Mouse (Mus musculus) limb, embryonic 11.5 days (tissue): ENCODE results near the gene Parp12. TPM values are rescaled to one million over a fixed set of nuclear protein-coding genes. Genes with fewer than 3 reads are reported as not detected.

ENCODE experiments used
- ATAC-seq: fragments of 200-750 bp; cut with Nextera tagmentation; 2 replicates; pipeline ENCODE4 v1.8.0; 2017; ENCODE audit warnings: low read depth; ENCODE audit not compliant: insufficient number of reproducible peaks, low FRiP score, low TSS enrichment
- DNase-seq: peaks from one replicate; pipeline ENCODE4 v3.0.0-alpha.2; 2015; ENCODE audit warnings: low spot score
- H3K27ac ChIP-seq: fragments of 300-500 bp; sonication (generic); replicated peaks from 2 replicates; pipeline ENCODE4 v1.5.1; 2014; ENCODE audit warnings: low read depth, mild to moderate bottlenecking, low read length
- H3K27me3 ChIP-seq: fragments of 300-500 bp; sonication (generic); 2 replicates; pipeline ENCODE4 v1.6.1; 2014; ENCODE audit warnings: mild to moderate bottlenecking, low read length, mixed read lengths; ENCODE audit not compliant: control insufficient read depth, insufficient read depth
- H3K36me3 ChIP-seq: fragments of 300-500 bp; sonication (generic); 2 replicates; pipeline ENCODE4 v1.6.1; 2014; ENCODE audit warnings: mild to moderate bottlenecking, low read length, moderate library complexity, mixed read lengths; ENCODE audit not compliant: control insufficient read depth, insufficient read depth
- H3K4me1 ChIP-seq: fragments of 300-500 bp; sonication (generic); 2 replicates; pipeline ENCODE4 v1.6.1; 2014; ENCODE audit warnings: low read length, mixed read lengths; ENCODE audit not compliant: control insufficient read depth, insufficient read depth
- H3K4me2 ChIP-seq: fragments of 300-500 bp; sonication (generic); 2 replicates; pipeline ENCODE4 v1.6.1; 2014; ENCODE audit warnings: low read depth, mild to moderate bottlenecking, moderate library complexity; ENCODE audit not compliant: severe bottlenecking
- H3K4me3 ChIP-seq: fragments of 300-500 bp; sonication (generic); 2 replicates; pipeline ENCODE4 v1.5.1; 2014; ENCODE audit warnings: low read depth, low read length
- H3K9ac ChIP-seq: fragments of 300-500 bp; sonication (generic); 2 replicates; pipeline ENCODE4 v1.6.1; 2014; ENCODE audit warnings: mild to moderate bottlenecking, low read length
- H3K9me3 ChIP-seq: fragments of 300-500 bp; sonication (generic); 2 replicates; pipeline ENCODE4 v1.6.1; 2016; ENCODE audit warnings: low read length; ENCODE audit not compliant: control insufficient read depth
- WGBS: fragments of 180-500 bp; shearing (Covaris S2); extraction: QIAGEN DNeasy Blood & Tissue Kit; methylation state at CpG from one replicate; pipeline ENCODE4 v1.1.7; 2014; 5-methylcytosine and 5-hydroxymethylcytosine counted together
- polyA plus RNA-seq: library from polyadenylated mRNA; unstranded; fragments of >200 nt; fragmentation: Nextera tagmentation; extraction: Ambion mirVana; gene quantifications from 2 replicates; pipeline ENCODE4 v1.2.1, GENCODE M21; 2014

The Parp12 gene
- polyA plus RNA-seq, 1 experiment from 2014 or later = 2.1 TPM

DNA sequence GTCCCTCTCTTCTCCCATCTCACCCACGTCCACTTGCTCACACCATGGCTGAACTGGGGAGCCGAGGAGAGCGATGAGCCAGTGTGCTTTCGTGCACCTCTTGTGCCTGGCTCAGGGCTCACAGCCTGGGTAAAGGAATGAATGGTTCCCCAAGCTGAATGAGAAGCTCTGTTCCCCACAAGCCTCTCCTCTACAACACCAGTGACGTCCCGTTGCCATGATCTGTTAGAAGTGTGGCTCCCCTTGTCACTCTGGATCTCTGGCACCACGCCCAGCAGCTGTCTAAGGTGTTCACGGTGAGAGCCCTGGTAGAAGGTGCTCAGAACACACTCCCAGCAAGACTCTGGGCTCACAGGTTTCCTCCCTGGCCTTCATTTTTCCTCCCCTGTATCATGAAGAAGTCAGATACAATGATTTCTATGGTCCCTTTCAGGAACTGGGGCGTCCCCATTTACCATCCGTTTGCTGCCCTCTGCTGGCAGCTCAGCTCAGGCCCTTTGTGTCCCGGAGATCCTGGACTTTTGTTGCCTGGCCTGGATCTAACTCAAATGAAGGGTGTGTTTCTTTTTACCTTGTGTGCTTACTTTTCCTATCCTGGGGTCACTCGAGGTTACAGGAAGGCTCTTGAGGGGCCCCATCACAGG is 51.1 kb downstream of the Parp12 start:
- no peak overlapping the region for H3K27ac ChIP-seq
- ATAC-seq = peak; percentile 62; the same call in 1 of the 2 replicates
- 53% methylated on average over 12 of the region's 12 CpGs for WGBS

DNA sequence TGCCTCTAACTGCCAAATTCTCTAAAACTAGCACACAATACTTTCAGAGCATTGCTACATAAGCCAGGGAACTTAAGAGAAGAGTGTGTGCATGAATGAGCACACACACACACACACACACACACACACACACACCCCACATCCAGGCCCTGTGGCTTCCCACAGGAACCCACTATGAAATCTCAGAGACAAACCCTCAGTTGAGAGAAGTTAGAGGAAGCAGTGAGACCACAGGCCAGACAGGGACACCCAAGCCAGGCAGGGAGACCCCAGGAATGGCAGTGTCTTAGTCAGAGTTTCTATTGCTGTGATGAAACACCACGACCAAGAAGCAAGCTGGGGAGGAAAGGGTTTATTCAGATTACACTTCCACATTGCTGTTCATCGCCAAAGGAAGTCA is 54.6 kb downstream of the Parp12 start:
- Histone ChIP-seq H3K4me1 (no peaks in the 10 kb centered on the region), H3K9ac (no peak overlapping the region), H3K9me3 (no peaks in the 10 kb centered on the region), H3K36me3 (no peaks in the 10 kb centered on the region), H3K4me3 (no peak overlapping the region), H3K27me3 (no peaks in the 10 kb centered on the region), H3K4me2 (no peak overlapping the region), H3K27ac (no peak overlapping the region)
- ATAC-seq (no peak), DNase-seq (no peak)
- WGBS = 57% methylated on average over 2 of the region's 2 CpGs

More for the DNA sequence above, 51.1 kb downstream of the Parp12 start:
- DNase-seq = peak; percentile 89
- H3K36me3 ChIP-seq = no peaks in the 10 kb centered on the region
- no peak overlapping the region for H3K4me3 ChIP-seq
- no peak overlapping the region for H3K9ac ChIP-seq
- H3K9me3 ChIP-seq = no peaks in the 10 kb centered on the region
- H3K4me2 ChIP-seq = no peak overlapping the region
- H3K4me1 ChIP-seq = no peaks in the 10 kb centered on the region
- no peaks in the 10 kb centered on the region for H3K27me3 ChIP-seq

DNA sequence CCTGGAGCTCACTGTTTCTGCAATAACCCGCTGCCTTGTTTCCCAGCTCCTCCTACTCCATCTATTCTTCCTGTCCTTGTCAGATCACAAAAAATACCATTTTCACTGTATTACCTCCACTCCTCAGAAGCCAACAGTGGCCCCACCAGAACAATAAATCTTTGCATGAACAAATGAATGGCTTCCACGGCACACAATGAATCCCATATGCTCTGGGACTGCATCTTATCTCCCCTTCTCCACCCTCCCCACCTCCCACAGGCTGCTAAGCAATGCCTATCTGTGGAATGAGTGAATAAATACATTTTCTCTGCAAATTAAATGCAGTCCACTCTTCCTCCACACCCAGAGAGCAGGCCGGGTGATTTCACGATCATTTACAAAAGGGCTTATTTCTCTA is 57.0 kb downstream of the Parp12 start:
- no peaks in the 10 kb centered on the region for H3K27me3 ChIP-seq
- no peaks in the 10 kb centered on the region for H3K9me3 ChIP-seq
- no peak for DNase-seq
- no peak overlapping the region for H3K4me3 ChIP-seq
- H3K9ac ChIP-seq = no peak overlapping the region
- H3K36me3 ChIP-seq = no peaks in the 10 kb centered on the region
- 54% methylated on average over 4 of the region's 4 CpGs for WGBS
- H3K4me1 ChIP-seq = no peaks in the 10 kb centered on the region
- no peak overlapping the region for H3K4me2 ChIP-seq
- no peak for ATAC-seq
- no peak overlapping the region for H3K27ac ChIP-seq

DNA sequence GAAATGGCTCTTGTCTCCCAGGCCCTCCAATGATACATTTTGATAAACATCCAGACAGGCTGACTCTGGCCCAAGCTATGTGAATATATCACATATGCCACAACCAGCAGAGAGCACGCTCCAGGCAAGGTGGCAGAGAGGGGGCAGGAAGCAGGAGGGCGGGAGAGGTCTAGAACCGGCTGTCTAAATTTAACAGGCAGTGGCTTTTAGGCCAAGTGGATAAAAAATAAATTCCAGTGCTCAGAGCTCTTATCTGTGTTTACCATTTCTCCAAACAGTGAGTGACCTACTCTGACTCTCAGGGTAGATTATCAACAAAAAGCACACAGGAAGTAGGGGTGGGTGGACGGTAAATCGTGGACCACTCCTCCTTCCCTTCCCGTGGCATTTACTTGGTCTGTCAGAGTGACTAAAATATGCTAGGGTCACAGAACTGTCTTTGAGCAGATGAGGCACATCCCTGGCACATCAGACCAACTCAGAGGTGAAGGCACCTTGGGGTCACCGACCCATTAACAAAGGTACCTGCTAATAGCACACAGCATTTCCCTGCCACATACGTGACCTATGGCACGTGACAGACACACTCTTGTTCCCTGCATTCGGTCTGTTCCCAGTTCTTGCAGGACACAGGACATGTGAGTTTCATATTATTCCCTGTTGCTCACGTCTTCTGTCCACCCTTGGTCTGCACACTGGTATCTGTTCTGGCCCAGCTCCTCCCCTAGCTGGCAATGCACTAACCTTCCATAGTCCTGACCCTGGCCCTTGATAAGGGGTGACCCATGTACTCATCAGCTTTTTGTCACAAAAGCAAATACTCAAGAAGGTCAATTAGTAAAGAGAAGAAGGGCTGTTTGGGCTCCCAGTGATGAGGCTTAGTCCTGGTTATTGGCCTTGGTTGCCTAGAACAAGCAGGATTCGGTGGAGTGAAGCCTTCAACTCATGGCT is 58.3 kb downstream of the Parp12 start:
- Histone ChIP-seq H3K4me1 (no peaks in the 10 kb centered on the region), H3K27ac (no peak overlapping the region), H3K9me3 (no peaks in the 10 kb centered on the region), H3K36me3 (no peaks in the 10 kb centered on the region), H3K4me2 (no peak overlapping the region), H3K4me3 (no peak overlapping the region), H3K9ac (no peak overlapping the region), H3K27me3 (no peaks in the 10 kb centered on the region)
- no peak for ATAC-seq
- DNase-seq = no peak
- 74% methylated on average over 12 of the region's 12 CpGs for WGBS

DNA sequence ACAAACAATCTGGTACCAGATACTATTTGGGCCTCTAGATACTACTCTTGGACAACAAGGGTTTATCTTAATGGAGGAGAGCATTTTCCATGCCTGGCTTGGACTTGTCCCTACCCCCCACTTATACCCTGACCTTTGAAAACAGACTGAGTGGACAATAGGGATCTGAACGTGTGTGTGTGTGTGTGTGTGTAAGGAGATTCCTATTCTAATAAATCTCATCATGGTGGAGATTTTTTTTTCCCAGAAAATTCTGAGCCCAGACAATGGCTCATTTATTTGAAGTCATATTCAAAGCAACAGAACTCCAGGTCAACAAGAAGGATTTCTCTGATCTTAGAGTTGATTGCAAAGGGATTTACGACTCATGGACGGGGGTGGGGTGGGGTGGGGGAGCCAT is 59.2 kb downstream of the Parp12 start:
- DNase-seq (no peak), ATAC-seq (no peak)
- Histone ChIP-seq H3K4me3 (no peak overlapping the region), H3K9me3 (no peaks in the 10 kb centered on the region), H3K27me3 (no peaks in the 10 kb centered on the region), H3K4me2 (no peak overlapping the region), H3K9ac (no peak overlapping the region), H3K36me3 (no peaks in the 10 kb centered on the region), H3K27ac (no peak overlapping the region), H3K4me1 (0 out of 2 replicates have a peak, but pooled peaks cover 2% of the 10 kb centered on the region)
- WGBS = 70% methylated on average over 3 of the region's 3 CpGs

DNA sequence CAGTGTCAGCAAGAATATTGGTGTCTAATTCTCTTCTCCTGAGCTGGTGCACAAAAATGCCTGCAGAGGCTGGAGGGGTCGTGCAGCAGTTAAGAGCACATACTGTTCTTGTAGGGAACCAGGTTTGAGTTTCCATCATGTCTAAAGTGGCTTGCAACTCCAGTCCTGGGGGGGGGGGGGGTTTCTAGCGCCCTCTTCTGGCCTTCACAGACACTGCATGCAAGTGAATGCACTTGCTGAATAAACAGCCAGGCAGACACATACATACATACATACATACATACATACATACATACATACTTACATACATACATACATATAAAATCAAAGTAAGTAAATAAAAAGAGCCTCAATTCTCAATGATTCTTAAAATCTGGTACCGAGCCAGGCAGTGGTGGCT is 59.8 kb downstream of the Parp12 start:
- H3K27me3 ChIP-seq = no peaks in the 10 kb centered on the region
- no peak for ATAC-seq
- no peak overlapping the region for H3K4me3 ChIP-seq
- H3K9ac ChIP-seq = no peak overlapping the region
- DNase-seq = no peak
- H3K9me3 ChIP-seq = no peaks in the 10 kb centered on the region
- no peak overlapping the region for H3K4me2 ChIP-seq
- H3K4me1 ChIP-seq = 0 out of 2 replicates have a peak, but pooled peaks cover 2% of the 10 kb centered on the region
- WGBS = 52% methylated on average over 3 of the region's 3 CpGs
- H3K36me3 ChIP-seq = no peaks in the 10 kb centered on the region
- H3K27ac ChIP-seq = no peak overlapping the region

DNA sequence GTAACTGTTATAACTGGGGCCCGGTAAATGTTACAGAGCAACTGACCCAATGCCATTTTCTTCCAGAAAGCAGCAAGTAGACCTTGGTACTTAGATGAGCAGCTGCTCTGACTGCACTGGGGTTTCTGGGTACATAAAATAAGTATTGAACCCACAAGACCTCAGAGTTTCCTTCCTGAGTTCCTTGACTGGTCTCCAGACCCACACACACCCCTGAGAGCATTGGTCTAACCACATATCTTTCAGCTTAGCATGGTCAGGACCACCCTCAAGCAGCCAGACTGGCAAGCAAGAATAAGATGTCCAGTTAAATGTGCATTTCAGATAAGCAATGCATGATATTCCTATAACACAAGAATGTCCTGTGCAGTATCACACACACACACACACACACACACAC is 61.0 kb downstream of the Parp12 start:
- H3K27ac ChIP-seq = no peak overlapping the region
- H3K4me2 ChIP-seq = no peak overlapping the region
- ATAC-seq (no peak), DNase-seq (no peak)
- H3K36me3 ChIP-seq = no peaks in the 10 kb centered on the region
- no peak overlapping the region for H3K9ac ChIP-seq
- no peaks in the 10 kb centered on the region for H3K9me3 ChIP-seq
- no peaks in the 10 kb centered on the region for H3K27me3 ChIP-seq
- H3K4me3 ChIP-seq = no peak overlapping the region
- 90% methylated on average over 1 of the region's 1 CpGs for WGBS
- 0 out of 2 replicates have a peak, but pooled peaks cover 2% of the 10 kb centered on the region for H3K4me1 ChIP-seq

DNA sequence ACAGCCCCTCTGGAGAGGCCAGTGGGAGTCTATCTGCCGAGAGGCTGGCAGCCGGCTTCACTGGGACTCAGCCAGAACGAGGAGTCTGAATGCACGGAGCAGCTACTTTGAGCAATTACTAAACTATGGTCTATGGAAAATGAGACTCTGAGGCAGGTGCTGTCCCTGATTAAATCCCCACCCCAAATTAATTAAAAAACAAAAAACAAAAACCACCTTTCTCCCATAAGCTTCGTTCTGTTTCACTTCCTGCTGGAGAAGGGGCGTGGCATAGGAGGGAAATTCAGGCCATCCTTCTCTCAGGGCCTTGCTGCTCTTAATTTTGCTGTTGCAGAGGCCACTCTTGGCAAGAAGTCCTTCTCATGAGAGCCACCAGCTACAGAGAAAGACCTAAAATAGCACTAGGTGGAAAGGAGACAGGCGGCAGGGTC is 62.3 kb downstream of the Parp12 start:
- WGBS = 64% methylated on average over 7 of the region's 7 CpGs
- Histone ChIP-seq H3K27me3 (no peaks in the 10 kb centered on the region), H3K27ac (no peak overlapping the region), H3K9me3 (no peaks in the 10 kb centered on the region), H3K4me1 (0 out of 2 replicates have a peak, but pooled peaks cover 2% of the 10 kb centered on the region), H3K9ac (no peak overlapping the region), H3K36me3 (no peaks in the 10 kb centered on the region), H3K4me3 (no peak overlapping the region), H3K4me2 (no peak overlapping the region)
- ATAC-seq (no peak), DNase-seq (no peak)
